Mouse (Mus musculus) limb, embryonic 14.5 days (tissue): Measurements from ENCODE around the gene Fau. TPM values are rescaled to one million over a fixed set of nuclear protein-coding genes. Genes with fewer than 3 reads are reported as not detected.

Experiments
- ATAC-seq: fragments of 200-750 bp; cut with Nextera tagmentation; 2 replicates; pipeline ENCODE4 v1.8.0; 2017; ENCODE audit warnings: low read depth, moderate number of reproducible peaks, moderate TSS enrichment; ENCODE audit not compliant: low FRiP score
- DNase-seq: peaks from one replicate; pipeline ENCODE4 v3.0.0-alpha.2; 2015; ENCODE audit warnings: low spot score
- H3K27ac ChIP-seq: fragments of 300-500 bp; sonication (generic); replicated peaks from 2 replicates; pipeline ENCODE4 v1.5.1; 2014; ENCODE audit warnings: low read depth, mild to moderate bottlenecking, low read length, moderate library complexity, mixed read lengths
- H3K27me3 ChIP-seq: fragments of 300-500 bp; sonication (generic); 2 replicates; pipeline ENCODE4 v1.6.1; 2014; ENCODE audit warnings: low read length, mixed read lengths; ENCODE audit not compliant: control insufficient read depth, insufficient read depth
- H3K36me3 ChIP-seq: fragments of 300-500 bp; sonication (generic); 2 replicates; pipeline ENCODE4 v1.6.1; 2014; ENCODE audit warnings: mild to moderate bottlenecking, low read length, moderate library complexity, mixed read lengths; ENCODE audit not compliant: control insufficient read depth, insufficient read depth
- H3K4me1 ChIP-seq: fragments of 300-500 bp; sonication (generic); 2 replicates; pipeline ENCODE4 v1.6.1; 2014; ENCODE audit warnings: antibody characterized with exemption, low read length, mixed read lengths; ENCODE audit not compliant: control insufficient read depth, insufficient read depth
- H3K4me2 ChIP-seq: fragments of 300-500 bp; sonication (generic); replicated peaks from 2 replicates; pipeline ENCODE4 v1.6.1; 2014; ENCODE audit warnings: low read depth, mild to moderate bottlenecking, low read length, moderate library complexity; ENCODE audit not compliant: severe bottlenecking
- H3K4me3 ChIP-seq: fragments of 300-500 bp; sonication (generic); replicated peaks from 2 replicates; pipeline ENCODE4 v1.5.1; 2014; ENCODE audit warnings: low read length
- H3K9ac ChIP-seq: fragments of 300-500 bp; sonication (generic); 2 replicates; pipeline ENCODE4 v1.6.1; 2014; ENCODE audit warnings: mild to moderate bottlenecking, low read depth, low read length, moderate library complexity; ENCODE audit not compliant: severe bottlenecking
- H3K9me3 ChIP-seq: fragments of 300-500 bp; sonication (generic); 2 replicates; pipeline ENCODE4 v1.6.1; 2016; ENCODE audit warnings: low read length; ENCODE audit not compliant: control insufficient read depth
- POLR2A ChIP-seq: fragments of 200-500 bp; IDR thresholded peaks from 2 replicates; pipeline ENCODE4 v1.8.0; 2012; ENCODE audit warnings: inconsistent platforms, mild to moderate bottlenecking, moderate library complexity, borderline replicate concordance; ENCODE audit not compliant: insufficient read depth, insufficient read length; ENCODE audit errors: extremely low read depth
- WGBS: fragments of 180-500 bp; shearing (Covaris S2); extraction: QIAGEN DNeasy Blood & Tissue Kit; methylation state at CpG from one replicate; pipeline ENCODE4 v1.1.7; 2014; 5-methylcytosine and 5-hydroxymethylcytosine counted together
- polyA plus RNA-seq, 2 experiments: library from polyadenylated mRNA; depleted of rRNA in 1 of 2; stranded (reverse) in 1 of 2; unstranded in 1 of 2; fragments of >200 nt; fragmentation: Nextera tagmentation in 1 of 2; extraction: Ambion mirVana in 1 of 2; gene quantifications; 2 replicates each; pipeline versions ENCODE4 v1.2.1 to v1.2.3; 2012 to 2014

Gene Fau
- polyA plus RNA-seq, 2 experiments, result 968 to 1,838 TPM

GRCm38 (mm10) chr19:6023930-6024329 lies 33.7 kb upstream of the Fau start:
- Histone ChIP-seq H3K4me2 (no peak overlapping the region), H3K27ac (no peak overlapping the region), H3K27me3 (no peaks in the 10 kb centered on the region), H3K9me3 (no peaks in the 10 kb centered on the region), H3K4me1 (no peaks in the 10 kb centered on the region), H3K4me3 (no peak overlapping the region), H3K36me3 (no peaks in the 10 kb centered on the region), H3K9ac (no peak overlapping the region)
- ATAC-seq (no peak), DNase-seq (no peak)
- 79% methylated on average over 7 of the region's 7 CpGs for WGBS
- no peak for TF ChIP-seq POLR2A

DNA sequence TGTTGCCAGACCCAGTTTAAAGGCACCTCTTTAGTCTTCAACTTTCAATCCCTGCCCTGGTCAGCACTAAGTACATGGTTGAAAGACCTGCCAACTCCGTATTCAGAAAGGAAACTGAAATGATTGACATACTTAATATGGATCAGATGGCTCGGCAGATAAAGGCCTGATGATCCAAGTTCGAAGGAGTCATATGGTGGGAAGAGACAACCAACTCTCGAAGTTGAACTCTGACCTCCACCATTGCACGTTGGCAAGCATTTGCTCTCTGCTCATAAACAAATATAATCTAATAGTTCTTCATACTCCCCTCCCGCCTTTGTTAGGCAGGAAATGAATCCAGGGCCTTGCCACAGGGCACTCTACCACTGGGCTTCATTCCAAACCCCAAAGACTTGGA lies 28.7 kb upstream of the Fau start:
- 83% methylated on average over 6 of the region's 6 CpGs for WGBS
- Histone ChIP-seq H3K4me1 (no peaks in the 10 kb centered on the region), H3K4me2 (no peak overlapping the region), H3K27ac (no peak overlapping the region), H3K9me3 (no peaks in the 10 kb centered on the region), H3K9ac (no peak overlapping the region), H3K27me3 (no peaks in the 10 kb centered on the region), H3K36me3 (no peaks in the 10 kb centered on the region), H3K4me3 (no peak overlapping the region)
- no peak for DNase-seq
- TF ChIP-seq POLR2A, result no peak
- no peak for ATAC-seq

- ATAC-seq (no peak), DNase-seq (no peak)
- no peaks in the 10 kb centered on the region for H3K4me1 ChIP-seq
- no peak overlapping the region for H3K4me3 ChIP-seq
- no peaks in the 10 kb centered on the region for H3K27me3 ChIP-seq
- H3K36me3 ChIP-seq, result no peaks in the 10 kb centered on the region
- no peak for TF ChIP-seq POLR2A
- no peak overlapping the region for H3K4me2 ChIP-seq
- H3K9me3 ChIP-seq, result no peaks in the 10 kb centered on the region
- no peak overlapping the region for H3K9ac ChIP-seq
- H3K27ac ChIP-seq, result no peak overlapping the region
- WGBS, result 79% methylated on average over 9 of the region's 9 CpGs
Observed at GRCm38 (mm10) chr19:6029426-6029825, 28.2 kb upstream of the Fau start.

GRCm38 (mm10) chr19:6030520-6031280 lies 26.9 kb upstream of the Fau start:
- no peaks in the 10 kb centered on the region for H3K36me3 ChIP-seq
- no peak overlapping the region for H3K9ac ChIP-seq
- H3K4me1 ChIP-seq, result no peaks in the 10 kb centered on the region
- ATAC-seq (no peak), DNase-seq (no peak)
- no peak overlapping the region for H3K4me3 ChIP-seq
- H3K27me3 ChIP-seq, result no peaks in the 10 kb centered on the region
- TF ChIP-seq POLR2A, result no peak
- H3K4me2 ChIP-seq, result no peak overlapping the region
- no peak overlapping the region for H3K27ac ChIP-seq
- no peaks in the 10 kb centered on the region for H3K9me3 ChIP-seq
- 68% methylated on average over 14 of the region's 14 CpGs for WGBS

GRCm38 (mm10) chr19:6035966-6036585 lies 21.6 kb upstream of the Fau start:
- no peaks in the 10 kb centered on the region for H3K4me1 ChIP-seq
- no peak for ATAC-seq
- DNase-seq, result no peak
- no peak for TF ChIP-seq POLR2A
- H3K9ac ChIP-seq, result no peak overlapping the region
- no peak overlapping the region for H3K27ac ChIP-seq
- H3K9me3 ChIP-seq, result no peaks in the 10 kb centered on the region
- 71% methylated on average over 9 of the region's 9 CpGs for WGBS
- no peaks in the 10 kb centered on the region for H3K36me3 ChIP-seq
- H3K27me3 ChIP-seq, result no peaks in the 10 kb centered on the region
- H3K4me3 ChIP-seq, result no peak overlapping the region
- H3K4me2 ChIP-seq, result no peak overlapping the region
